Mouse (Mus musculus) left cerebral cortex, adult 11 months (tissue): ENCODE data around the gene Gm20716.

Experiments
- DNase-seq: peaks from one replicate; pipeline ENCODE4 v3.0.0; 2022; ENCODE audit warnings: low spot score

Gm20716 gene

DNA sequence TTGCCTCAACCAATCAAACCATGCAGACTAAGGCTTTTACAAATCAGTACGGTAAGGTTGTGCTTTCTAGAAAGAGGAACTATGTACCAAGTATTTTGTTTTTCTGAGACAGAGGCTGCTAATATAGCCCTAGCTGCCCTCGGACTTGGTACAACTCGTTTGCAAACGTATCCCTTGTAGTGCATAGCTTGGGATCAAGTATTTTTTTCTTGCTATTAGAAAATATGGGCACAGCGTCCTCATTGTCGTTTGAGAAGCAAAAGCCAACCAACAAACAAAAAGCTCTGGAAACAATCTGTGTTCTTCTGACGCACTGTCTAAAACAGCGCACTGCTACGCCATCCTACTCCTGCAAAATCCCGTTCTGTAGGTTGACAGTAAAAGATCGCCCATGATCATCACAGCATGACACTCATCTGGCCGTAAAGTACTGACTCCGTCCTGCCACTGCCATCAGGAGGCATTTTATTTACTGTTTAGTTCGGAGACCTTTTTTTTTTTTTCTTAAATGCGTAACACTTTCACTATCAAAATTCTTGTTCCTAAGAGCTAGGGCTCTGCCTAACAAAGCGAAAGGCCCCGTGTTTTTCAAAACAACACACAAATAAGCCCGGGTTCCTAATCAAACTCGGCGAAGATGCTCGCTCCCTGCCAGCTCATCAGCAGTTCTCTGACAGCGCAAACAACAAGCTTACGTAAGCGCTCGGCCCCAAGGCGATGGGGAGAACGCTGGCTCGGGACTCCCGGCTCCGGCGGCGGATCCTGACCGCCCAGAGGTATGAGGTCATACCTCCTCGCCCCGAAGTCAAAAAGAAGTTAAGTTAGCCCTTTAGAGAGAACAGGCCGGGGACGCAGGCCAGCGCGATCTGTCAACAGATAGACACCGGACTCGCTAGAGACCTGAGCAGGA, 793 bp downstream of the Gm20716 start:
- no peak for DNase-seq

DNA sequence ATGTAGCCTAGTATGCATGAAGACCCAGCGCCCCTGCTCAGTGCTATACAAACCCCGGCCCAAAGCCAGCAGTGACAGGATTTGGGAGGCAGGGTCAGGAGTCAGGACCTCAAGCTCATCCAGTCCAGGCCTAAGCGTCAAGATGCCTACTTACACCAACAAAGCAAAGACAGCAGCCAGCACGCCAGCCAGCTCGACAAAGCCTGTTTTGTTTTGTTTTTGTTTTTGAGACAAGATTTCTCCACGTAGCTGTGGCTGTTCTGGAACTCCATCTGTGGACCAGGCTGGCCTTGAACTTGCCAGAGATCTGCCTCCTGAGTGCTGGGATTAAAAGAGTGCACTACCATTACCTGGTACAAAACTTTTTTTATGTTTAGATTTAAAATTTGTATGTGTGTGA, 6.8 kb downstream of the Gm20716 start:
- no peak for DNase-seq

DNA sequence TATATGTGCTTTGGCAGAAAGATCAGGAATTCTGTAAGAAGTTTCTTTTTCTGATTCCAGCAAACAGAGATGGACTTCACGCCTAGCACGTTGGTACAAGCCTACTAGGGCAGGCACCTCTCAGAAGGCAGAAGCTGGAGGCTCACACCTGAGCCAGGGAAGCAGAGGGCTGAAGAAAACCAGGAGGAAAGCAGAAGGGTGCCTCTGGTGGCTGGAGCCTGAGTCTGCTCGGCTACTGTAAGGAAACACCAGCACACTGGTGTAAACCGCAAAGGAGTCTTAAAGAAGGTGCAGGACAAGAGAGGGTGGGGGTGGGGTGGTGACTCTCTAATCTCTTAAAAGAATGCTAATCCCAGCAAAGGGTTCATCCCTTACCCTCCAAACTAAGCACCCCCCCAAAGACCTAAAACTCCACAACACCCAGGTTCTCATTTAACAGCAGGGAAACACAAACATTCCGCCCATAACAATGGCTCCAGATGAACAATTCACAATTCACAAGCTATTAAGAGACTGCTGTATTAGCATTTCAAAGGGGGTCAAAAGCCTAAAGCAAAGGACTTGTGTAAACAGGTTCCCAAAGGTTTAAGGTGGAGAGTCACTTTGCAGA, 16.3 kb downstream of the Gm20716 start:
- no peak for DNase-seq

DNA sequence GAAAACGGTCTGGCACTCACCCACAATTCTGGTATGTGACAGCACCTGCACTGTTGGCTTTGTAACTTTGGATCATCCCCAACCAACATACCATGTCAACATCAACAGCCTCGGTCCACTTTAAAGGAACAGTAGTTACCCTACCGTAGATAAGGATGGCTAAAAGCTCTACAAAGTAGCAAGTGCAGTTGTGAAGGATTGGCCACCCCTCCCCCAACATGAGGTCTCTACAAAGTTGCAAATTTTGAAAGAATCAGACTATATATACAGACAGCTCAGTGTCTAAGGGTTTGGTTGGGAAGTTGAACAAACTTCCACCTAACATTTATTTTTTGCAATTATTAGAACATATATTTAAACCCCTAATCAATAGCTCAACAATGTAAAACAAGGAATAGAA, 22.3 kb downstream of the Gm20716 start:
- no peak for DNase-seq

DNA sequence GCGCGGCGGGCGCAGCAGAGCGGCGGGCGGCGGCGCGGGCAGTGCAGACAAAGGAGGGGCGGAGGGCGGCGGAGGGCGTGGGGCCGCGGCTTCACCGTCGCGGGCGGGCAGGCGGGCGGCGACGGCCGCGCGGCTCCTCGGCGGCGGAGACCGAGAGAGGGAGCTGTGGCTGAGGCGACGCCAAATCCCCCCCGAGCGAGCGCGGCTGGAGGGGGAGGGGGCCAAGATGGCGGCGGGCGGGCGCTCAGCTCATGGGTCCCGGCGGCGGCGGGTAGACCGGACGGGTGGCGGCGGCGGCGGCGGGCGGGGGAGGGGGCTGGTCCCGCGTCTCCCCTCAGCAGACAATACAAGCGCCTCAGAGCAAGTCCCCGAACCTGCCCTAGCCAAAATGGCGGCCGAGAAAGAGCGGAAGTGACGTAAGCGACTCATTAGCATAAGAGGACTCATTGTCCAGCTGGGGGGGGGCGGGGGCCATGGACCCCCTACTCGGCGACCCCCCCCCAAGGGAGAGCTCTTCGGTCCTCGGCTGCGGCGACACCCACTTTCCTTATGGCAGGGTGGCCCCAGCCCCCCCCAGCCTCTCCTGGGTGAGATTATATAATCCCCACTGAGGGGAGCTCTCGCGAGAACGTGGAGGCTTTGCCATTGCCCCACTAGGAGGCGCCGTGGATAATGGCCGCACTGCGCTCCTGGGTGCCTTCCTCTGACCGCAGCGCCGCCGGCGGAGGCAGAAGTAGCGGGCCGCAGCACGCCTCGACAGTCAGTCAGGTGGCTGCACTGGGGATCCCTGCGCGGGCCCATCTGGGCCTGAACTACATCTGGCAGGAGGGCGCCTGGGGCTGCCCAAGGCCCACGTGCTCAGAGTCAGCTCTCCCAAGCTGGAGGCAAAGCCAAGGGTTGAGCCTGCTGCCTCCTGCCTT, 23.2 kb downstream of the Gm20716 start, which contains the start of gene Adnp:
Gene Adnp, minus strand, starts transcription at position 388 of the 920 bp plus-strand sequence.
- peak; percentile 94 for DNase-seq

DNA sequence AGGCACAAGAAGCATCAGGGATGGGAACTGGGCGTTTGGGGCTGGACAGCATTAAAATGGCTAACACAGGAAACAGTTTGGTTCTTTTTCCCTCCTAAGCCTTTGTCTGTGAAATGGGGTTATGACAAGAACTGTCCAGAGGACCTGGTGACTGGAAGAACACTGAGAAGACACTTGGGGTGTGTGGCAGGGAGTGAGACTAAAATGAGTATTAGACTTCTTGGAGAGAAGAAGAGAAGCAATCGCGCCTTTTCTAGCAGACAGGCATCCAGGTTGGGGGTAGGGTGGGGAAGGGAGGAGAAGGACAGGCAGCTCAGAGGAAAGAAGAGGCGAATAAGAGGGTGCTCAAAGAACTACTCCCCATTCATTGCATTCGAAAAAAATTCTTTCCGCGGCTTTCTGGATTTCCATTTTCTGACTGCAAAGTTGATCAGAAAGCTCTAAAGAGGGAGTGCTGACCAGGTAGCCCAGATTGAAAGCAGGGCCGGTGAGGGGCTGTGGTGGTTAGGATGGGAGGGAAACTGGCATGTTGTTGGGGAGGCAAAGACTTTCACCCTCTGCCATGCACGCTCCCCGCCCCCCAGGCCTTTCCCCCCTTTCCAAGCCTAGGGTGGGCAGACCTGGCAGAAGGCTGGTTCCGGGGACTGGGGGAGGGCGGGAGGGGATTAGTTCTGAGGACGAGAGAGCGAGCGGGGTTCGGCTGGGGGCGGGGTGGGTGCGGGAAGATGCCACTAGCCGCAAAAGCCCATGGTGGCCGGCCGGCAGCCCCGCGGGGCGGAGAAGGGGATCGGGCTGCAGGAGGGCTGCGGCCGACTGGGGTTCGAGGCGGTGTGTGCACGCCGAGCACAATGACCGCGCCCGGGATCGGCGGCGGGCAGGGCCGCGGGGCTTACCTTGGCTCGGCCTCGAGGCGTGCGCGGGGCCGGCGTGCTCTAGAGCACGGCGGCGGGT, 24.2 kb downstream of the Gm20716 start:
- DNase-seq = peak; percentile 18

DNA sequence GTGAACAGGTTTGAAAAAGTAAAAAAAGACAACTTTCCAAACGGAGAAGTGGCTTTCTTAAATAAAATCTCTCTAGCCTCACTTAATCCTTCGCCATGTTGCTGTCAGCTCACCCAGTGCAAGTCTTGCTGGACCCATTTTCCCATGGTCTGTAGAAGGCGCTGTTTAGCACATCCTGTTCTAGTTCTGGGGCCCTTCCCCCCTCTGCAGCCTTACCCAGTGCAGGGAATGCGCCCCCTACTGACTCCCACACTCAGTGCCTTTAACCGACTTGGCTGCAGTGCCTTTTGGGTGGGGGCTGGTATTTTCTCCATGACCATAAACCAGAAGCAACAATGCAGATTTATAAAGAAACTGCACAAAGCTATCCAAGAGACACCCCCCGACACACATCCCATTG, 24.9 kb downstream of the Gm20716 start:
- peak; percentile 93 for DNase-seq

DNA sequence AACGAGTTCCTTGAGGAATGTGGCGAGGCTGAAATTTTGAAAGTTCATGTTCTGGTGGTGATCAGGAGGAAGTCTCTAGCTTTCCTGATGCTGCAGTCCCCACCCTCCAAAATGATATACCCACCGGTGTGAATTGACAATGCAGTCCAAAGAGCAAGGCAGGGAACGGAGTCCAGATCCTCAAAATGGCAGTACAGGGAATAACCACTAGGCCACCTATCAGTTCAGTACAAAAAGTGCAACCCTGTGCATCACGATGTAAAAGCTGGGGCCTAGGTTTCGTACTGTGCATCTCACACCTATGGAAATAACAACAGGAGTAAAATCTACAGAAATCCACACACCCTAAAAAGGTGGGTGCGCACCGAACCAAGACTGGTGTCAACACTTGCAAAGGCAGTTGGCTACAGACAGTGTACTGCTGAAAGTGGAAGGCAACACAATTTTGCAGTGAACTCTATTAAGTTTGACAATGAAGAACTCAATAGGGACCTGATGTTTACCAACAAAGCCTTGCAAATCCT, 25.6 kb downstream of the Gm20716 start:
- no peak for DNase-seq

DNA sequence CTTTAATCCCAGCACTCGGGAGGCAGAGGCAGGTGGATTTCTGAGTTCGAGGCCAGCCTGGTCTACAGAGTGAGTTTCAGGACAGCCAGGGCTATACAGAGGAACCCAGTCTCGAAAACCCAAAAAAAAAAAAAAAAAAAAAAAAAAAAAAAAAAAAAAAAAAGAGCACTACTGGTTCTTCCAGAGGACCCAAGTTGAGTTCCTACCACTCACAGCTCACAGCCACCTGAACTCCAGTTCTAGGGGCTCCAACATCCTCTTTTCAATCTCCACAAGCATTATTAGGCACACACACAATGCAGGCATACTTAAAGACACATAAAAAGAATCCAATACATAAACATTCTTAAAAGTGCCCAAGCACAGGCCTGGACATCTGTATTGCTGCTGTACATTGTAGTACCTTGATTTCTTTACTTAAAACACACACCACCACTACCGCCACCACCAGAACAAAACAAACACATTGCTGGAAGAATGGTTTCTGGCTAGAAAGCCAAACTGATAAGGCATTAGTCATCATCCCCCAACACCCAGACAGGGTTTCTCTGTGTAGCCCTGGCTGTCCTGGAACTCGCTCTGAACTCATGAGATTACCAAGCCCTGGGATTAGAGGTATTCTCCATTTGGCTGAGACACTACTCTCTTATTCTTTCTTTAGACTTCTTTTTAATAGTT, 30.0 kb downstream of the Gm20716 start:
- DNase-seq = no peak

DNA sequence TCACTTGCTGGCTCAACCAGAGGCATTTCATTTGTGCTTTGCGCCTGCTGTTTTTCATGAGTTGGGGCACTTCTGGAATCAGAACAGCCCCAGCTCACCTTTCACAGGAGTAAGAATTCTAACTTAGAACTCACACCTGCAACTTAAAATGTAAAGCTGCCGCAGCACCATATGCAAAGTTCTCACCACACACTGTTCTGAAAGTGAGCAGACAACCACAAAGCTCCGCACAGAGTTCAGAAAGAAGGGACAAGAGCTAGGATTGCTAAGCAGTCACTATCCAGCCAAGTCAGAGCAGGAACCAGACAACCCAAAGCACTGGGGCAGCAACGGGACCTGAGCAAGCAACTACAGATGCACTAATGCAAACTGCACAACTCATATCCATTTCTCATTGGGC, 30.7 kb downstream of the Gm20716 start:
- no peak for DNase-seq

DNA sequence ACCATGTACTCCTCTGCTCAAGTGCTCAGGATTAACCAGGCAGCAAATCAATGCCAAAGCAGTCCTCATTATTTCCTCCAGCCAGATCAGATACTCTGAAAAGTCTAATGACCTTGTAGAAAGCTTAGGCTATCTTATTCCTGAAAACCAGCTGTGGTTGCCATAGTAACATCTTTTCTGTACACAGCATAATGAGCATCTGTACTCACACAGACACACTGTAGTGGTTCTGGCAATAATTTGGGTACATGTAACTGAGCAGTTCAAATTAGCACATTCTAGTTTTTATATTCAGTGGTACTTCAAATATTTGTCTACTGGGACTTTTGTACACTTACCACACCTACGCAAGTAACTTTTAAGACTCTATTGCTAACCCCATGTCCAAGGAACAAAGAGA, 31.7 kb downstream of the Gm20716 start:
- no peak for DNase-seq

DNA sequence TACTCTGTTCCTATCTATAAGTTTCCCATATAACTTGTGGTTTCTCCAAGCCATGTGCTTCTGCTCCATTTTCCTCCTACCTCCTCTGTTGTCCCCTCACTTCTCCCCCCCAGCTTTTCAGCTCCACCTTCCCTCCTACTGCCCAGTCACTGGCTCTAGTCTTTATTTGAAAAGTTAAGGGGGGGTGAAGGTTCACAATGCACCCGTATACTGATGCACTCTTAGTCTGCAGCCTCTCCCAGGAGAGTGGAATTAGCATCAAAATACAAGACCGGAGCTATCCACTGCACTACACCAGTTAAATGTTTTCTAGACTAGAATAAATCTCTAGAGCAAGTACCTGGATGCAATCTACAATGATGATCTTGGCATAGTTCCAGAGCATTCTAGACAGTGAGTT, 34.4 kb downstream of the Gm20716 start:
- DNase-seq = no peak

DNA sequence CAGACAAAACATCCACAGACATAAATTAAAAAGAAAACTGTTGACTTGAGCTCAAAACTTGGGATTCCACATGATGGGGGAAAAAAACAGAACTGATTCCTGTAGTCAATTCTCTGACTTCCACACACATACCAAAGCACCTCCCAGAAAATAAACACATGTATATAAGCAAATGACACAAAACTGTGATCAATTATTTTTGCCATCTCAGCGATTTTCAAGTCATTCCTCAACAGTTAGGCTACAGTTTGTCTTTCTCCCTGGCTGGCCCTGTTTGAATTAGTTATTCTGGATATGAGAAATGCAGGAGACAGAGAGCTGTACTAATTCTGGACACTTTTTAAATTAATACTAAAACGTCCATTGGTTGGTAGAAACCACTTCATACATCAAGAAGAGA, 36.5 kb downstream of the Gm20716 start:
- no peak for DNase-seq

DNA sequence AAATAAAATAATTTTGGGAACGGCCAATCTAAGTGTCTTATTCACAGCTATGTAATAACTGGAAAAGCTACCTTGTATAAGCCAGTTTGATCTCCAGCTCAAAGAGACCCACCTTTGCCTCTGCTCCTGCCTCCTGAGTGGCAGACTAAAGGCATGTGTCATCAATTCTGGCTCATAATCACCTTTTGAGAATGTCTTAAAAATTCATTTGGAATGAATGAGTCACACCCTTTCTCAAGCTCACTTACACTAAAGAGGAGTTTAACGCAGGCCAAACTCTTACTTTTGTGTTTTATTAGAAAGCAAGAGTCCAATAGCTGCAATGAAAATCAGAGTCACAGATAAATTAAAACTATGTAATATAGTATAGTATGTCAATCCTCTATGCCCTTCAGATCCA, 38.3 kb downstream of the Gm20716 start:
- DNase-seq = no peak

DNA sequence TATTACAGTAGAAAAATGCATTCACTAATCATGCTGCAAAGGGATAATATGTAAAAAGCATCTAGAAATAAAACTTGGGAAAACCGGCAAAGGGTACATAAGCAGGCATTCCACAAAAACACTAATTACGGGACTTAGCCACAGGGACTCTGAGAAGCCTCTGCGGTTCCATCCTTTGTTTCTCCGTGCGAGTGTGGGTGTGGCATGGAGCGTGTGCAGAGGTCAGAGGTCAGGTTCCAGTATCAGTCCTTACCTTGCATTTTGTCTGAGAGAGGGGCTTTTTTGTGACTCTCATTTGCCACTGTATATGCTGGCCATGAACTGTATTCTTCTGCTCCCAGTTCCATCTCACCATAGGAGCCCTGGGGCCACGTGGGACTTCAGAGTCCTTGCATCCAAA, 54.2 kb downstream of the Gm20716 start:
- DNase-seq = no peak

DNA sequence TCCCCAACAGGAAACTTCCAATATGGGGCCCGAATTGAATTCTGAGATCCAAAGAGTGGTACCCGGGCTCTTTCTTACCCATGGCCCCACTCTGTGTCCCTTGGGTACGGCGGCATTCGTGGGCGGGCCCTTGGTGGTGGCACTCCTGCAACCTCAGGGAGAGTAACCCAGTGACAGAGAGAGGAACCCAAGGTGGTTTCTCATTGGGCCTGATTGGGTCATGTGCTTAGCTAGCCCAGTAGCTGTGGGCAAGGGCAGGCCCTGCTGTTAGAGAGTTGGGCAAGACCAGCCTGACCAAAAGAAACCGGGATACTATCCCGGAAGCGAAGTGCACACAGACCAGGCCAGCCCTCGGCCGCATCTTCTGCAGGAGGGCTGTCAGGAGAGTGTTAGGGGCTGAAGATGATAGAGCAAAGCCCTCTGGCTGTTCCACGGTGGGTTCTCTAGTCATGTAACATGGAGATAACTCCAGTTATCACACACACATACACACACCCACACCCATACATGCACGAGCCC, 59.9 kb downstream of the Gm20716 start:
- peak; percentile 17 for DNase-seq

DNA sequence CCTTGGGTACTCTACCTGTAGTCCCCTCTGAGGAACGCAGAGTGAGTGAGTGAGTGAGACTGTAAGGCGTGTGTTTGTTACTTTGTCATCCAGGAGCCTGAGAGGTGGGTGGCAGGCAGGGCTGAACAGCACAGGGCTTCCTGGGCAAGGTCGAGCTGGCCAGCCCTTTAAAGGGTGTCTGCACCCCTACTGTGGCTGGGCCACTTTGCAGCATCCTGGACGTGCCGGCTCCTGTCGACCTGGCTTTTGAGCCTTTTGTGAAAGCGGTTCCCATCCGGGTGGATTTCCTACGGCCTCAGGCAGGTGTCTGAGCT, 60.4 kb downstream of the Gm20716 start:
- DNase-seq = no peak

DNA sequence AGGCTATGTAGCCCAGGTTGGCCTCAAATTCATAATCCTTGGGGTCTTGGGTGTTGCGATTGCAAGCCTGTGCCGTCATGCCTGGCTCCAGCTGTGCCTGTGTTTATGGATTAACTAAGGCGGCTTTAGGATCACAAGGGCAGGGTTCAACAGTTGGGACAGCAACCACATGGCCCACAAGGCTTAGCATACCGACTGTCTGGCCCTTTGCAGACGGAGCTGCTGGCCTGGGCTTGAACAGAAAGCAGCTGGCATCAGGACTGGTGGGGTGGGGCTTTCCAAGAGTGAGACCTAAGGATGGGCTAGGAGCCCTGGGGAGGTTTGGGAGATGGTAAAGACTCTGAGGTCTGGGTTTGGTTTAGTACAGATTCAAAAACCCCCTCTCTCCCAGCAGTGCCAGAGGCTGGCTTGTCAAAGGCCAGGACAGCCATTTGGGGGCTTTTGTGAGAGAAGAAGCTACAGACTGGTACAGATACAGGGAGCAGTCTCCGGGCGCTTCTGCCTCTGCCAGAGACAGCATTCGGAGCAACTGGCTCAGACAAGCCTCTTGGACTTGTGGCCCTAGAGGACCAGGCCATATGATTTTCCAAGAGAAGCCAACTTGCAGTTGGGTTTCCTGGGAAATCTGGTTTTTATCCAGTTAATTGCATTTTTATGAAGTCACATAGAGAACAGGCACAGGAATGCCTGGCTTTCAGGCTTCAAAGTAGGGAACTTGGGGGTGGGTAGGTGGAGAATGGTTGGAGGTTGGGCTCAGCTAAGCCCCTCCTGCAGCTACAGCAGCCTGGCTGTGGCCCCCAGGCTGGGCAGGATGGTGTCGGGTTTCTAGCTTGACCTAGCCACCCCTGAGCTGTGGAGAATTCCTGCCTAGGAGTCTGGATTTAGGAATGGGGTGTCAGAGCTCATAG, 61.0 kb downstream of the Gm20716 start:
- DNase-seq = no peak

DNA sequence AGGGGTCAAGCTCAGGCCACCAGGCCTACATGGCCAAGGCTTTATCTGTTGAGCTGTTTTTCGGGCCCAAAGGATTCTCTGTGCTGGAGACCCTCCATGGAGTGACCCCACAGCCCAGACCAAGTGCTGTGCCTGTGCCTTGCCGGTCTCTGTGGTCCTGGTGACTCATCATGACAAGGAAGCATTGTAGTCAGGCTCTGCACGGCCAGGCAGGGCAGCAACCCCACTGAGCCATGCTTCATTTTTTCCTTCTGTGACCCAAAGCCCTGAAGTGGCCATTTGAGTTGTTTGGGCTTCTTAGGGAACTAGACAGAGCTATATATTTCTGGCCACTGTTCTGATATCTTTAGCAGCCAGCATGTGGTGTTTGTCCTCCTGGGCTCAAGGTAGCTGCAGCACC, 62.4 kb downstream of the Gm20716 start:
- no peak for DNase-seq
